Mouse (Mus musculus) spleen, adult 2 months (tissue): ENCODE data around the gene Epn1.

Source experiments
- CTCF ChIP-seq: fragments of 200-500 bp; IDR thresholded peaks from 2 replicates; pipeline ENCODE4 v1.5.1; 2011; ENCODE audit warnings: mild to moderate bottlenecking, inconsistent platforms; ENCODE audit not compliant: insufficient read depth, insufficient read length, insufficient replicate concordance; ENCODE audit errors: extremely low read depth
- POLR2A ChIP-seq: fragments of 200-500 bp; IDR thresholded peaks from 2 replicates; pipeline ENCODE4 v1.6.1; 2011; ENCODE audit warnings: low read depth, low read length, inconsistent platforms

DNA sequence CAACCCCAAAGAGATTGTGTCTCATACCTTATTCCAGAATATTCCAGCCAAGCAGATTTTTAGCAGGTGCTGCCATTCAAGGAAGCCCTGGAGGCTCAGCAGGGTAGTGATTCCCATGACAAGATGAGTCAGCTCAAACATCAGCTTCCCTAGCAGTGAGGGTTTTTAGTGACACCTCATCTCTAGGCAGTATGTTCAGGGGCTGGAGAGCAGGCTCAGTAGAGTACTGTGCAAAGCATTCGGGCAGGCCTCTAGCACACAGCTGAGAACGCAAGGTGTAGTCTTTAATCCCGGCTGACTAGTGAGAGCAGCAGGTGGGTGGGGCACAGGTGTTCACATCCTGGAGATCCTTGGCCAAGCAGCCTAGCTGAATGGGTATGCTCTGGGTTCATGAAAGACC lies 19.8 kb downstream of the Epn1 start:
- TF ChIP-seq POLR2A (no peak), CTCF (no peak)
